Mouse (Mus musculus): ENCODE results near the gene Shcbp1l.
A peak's percentile ranks its signal among the peaks of the same experiment; 100 is the strongest.
"Not testable (repeated sequence)": the region's sequence is repeated elsewhere in the genome, so short reads cannot be mapped to it uniquely, and the experiment has no call there.

Shcbp1l gene

GRCm38 (mm10) chr1:153431158-153431557 lies 6.2 kb downstream of the Shcbp1l start:
- no peak for DNase-seq

DNA sequence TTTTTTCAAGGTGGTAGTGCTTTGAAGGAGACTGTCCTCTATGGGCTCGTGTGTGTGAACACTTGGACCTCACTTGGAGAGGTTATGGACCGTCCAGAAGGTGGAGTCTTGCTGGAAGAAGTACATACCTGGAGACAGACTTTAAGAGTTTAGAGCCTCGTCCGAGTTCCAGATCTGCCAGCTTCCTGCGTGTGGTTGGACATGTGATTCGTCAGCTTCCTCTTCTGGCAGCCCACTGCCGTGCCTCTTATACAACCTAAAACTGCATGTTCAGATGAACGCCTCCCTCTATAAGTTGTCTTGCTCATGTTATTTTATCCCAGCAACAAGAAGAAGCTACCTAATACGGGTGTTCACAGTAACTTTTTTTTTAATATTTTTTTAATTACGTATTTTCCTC lies 6.7 kb downstream of the Shcbp1l start:
- DNase-seq = no peak

- no peak for DNase-seq
These were observed 7.4 kb downstream of the Shcbp1l start for GRCm38 (mm10) chr1:153432329-153432728.

- no peak for DNase-seq
These were observed 9.1 kb downstream of the Shcbp1l start for GRCm38 (mm10) chr1:153433851-153434589.

DNA sequence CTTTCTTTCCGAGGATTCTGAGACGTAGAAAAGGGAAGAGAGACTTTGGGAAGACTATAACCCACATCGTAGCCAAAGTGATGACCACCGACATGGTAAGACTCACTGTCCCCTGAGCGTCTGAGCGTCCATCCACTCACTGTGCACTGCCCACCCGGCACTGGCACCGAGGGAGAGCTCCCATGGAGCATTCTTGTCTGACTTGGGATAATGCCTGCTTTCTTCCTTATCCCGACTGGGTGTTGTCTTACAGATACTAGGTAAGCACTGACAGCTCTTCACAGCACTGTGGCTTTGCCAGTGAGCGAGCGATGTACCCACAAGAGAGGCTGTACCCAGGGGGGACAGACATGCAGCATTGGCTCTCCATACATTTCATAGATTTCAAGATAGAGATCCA lies 12.6 kb downstream of the Shcbp1l start:
- no peak for DNase-seq

GRCm38 (mm10) chr1:153440752-153441151 lies 15.8 kb downstream of the Shcbp1l start:
- no peak for DNase-seq

DNA sequence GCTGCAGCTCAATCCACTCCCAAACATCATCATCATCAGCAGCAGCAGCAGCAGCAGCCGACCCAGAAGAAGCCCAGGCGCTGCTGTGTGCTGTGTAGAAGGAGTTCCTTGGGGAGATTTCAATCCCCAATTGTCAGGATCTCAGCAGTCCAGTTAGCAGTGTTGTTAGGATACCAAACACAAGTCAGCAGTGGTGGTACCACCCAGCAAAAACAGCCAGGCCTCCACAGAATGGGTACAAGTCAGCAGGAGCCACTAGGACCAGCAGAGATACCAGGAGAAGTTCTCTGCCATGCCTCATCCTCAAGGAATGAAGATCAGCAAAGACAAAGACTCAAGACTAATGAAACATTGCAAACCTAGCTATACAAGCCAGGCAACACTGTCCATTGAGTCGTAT lies 16.7 kb downstream of the Shcbp1l start:
- no peak for DNase-seq

DNA sequence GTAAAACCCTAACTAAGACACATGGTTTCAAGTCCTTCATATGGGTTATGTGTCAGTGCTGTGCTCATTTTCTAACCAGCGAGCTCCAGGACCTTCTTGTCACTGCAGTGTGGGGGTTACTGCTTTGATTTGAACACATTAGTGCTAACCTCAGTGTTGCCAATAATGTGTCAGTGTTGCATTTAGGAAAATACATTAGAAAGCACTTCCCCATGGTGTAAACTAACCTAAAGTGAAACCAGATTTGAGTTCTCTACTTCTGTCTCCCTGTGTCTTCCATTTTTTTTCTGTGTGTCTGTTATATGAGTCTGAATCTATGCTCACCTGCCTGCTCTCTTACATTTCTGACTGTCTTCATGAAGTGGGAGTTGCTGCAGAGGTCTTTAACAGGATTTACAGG lies 18.1 kb downstream of the Shcbp1l start:
- DNase-seq = no peak

DNA sequence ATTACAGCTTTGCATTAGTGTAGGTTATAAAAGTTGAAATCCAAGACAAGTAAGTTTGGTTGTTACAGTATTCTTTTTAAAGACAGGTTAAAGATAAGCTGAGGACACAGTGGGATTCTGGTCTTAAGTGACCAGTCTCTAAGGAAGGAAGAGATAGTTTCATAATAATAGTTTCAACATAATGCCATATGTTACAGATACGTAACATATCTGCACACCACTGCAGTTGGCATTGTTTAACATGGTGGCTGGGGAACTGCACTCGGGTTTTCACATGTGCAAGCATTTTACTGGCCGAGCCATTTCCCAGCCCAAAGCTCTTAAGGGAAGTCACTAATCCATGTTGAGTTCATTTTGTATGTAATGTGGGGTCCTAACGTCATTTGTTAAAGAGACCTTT lies 18.7 kb downstream of the Shcbp1l start:
- DNase-seq = no peak

GRCm38 (mm10) chr1:153446120-153446831 lies 21.3 kb downstream of the Shcbp1l start:
- no peak for DNase-seq

- peak; percentile 7 to 47 for DNase-seq
These were observed 26.5 kb downstream of the Shcbp1l start for GRCm38 (mm10) chr1:153451237-153452154.

DNA sequence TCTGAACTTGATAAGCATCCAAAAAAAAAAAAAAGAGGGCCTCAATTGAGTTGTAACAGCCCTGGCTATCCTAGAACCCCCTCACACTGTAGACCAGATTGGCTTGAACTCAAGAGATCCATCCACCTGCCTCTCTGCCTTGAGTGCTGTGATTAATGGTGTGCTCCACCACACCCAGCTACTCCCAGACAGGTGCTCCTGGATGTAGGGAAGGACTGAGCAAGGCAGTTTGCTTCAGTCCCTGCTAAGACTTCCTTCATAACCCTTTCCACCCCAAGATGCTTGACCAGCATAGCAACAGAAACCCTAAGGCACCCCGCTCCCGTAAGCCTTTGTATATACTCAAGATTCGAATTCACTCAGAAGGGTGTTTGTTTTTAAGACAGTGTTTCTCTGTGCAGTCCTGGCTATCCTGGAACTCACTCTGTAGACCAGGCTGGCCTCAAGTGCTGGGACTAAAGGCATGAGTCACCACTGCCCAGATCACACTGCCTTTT lies 28.2 kb downstream of the Shcbp1l start:
- no peak for DNase-seq

DNA sequence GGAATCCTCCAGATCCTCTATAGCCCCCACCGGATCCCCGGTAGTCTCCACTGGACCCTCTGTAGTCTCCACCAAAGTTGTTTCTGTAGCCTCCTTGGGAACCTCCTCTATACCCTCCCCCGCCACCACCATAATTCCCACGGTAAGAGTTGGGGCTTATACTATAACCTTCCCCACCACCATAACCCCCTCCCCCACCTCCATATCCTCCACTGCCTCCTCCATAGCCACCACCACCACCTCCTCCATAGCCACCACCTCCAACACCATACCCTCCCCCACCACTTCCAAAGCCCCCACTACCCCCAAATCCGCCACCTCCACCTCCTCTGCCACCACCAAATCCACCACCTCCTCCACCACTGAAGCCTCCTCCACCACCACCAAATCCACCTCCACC lies 31.2 kb downstream of the Shcbp1l start:
- DNase-seq = no peak

- no peak for DNase-seq
These were observed 36.8 kb downstream of the Shcbp1l start for GRCm38 (mm10) chr1:153461796-153462195.

GRCm38 (mm10) chr1:153479296-153479695 lies 54.3 kb downstream of the Shcbp1l start:
- DNase-seq = no peak

GRCm38 (mm10) chr1:153480386-153481024 lies 55.5 kb downstream of the Shcbp1l start:
- DNase-seq = peak; percentile 65 to 90

GRCm38 (mm10) chr1:153481025-153481412 lies 56.1 kb downstream of the Shcbp1l start:
- no peak for DNase-seq

- DNase-seq = no peak
These were observed 60.3 kb downstream of the Shcbp1l start for GRCm38 (mm10) chr1:153485201-153485796.

DNA sequence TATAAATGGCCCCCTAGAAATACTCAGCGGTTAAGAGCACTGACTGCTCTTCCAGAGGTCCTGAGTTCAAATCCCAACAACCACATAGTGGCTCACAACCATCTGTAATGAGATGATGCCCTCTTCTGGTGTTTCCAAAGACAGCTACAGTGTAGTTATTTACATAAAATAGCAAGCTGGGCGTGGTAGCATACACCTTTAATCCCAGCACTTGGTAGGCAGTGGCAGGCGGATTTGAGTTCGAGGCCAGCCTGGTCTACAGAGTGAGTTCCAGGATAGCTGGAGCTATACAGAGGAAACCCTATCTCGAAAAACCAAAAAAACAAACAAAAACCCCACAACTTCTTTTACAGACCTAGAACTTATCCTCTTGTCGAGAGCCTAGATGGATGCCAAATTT lies 61.2 kb downstream of the Shcbp1l start:
- not testable (repeated sequence) for DNase-seq

DNA sequence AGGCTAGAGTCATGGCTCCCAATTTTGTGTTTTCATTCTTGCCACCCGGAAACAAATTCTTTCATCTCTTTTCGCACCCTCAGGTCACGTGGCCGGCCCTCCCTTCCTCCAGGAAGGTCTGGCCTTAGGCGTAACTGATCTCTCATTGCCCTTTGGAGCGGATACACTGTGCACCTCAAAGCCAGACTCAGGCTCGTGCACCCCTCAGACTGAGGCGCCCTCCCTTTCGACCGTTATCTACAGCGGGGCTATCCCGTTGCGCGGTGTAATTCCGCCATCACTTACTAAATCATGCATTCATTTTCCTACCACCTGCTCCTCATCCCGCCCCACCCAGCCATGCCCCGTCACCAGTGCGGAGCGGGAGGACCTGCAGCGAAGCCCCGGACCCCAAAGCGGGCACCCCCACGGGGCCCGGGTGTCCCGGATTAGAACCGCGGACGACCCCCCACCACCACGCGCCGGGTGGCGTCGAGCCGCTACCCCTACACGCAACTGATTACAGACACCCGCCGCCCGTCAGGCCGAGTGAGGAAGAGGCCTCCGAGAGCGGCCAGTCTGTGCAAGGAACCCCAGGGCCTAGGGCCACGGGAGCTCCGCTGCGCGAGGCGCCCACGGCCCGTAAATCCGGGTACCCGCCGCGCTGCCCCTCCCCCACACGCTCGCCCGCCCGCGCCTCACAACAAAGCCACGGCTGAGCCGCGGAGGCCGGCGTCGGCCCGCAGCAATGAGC lies 62.0 kb downstream of the Shcbp1l start:
- DNase-seq = peak; percentile 75 to 81

DNA sequence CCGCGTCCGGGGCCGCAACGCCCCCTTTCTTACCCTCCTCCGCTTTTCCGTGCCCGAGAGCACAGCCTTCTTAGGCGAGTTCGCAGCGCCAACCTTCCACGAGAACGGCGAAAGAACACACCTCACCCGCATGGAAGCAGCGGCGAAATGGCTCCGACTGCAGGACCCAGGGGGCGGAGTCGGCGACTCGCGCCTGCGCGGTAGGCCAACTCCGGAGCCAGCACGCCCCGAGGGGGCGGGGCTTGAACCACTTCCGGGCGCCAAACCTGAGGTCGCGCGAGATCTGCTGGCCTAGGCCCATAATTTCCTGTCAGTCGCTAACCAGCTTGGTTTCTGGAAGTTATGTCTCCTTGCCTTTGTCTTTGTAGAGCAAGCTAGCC lies 62.5 kb downstream of the Shcbp1l start, which contains the start of gene Dhx9:
TSS of gene Dhx9 (minus strand) at position 161 of the 380 bp plus-strand sequence.
- peak; percentile 97 to 100 for DNase-seq
